Comparison of ENCODE assay signal across 13 mouse cellular contexts in the genomic region with DNA sequence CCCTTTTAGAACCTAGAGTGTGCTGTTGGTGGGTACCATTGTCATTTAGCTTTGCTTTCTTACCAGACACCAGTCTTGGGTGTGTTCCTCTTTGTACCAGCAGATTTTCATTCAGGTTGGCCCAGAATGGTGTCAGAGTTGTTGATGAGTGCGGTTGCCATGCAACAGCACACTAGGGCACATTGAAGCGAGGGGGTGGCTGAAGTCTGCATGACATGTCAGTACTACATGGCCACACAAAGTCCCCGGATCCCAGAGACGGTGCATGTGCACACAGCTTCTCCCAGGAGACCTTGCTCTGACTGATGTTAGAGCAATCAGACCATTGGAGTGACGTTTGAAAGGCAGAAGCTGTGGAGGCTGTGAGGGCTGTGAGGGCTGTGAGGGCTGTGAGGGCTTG.
DNase-seq lines count a peak whose midpoint lies in the region; ATAC-seq and TF ChIP-seq lines count a peak whose summit lies in the region.
"Had no signal": no experiment of that assay in that cellular context is flagged by ENCODE, and none has a peak within 500 bp of the region (broad histone marks: within the 10 kb centered on the region; RNA-seq: fewer than 3 reads in every experiment).

No protein-coding gene starts in this region.

- peak overlapping the region; percentile 79 for H3K27ac ChIP-seq in small intestine, adult 2 months (ENCODE audit: insufficient read depth, low read depth, low read length)
- H3K27ac ChIP-seq: kidney, postnatal 0 days; limb, embryonic 13.5 days; lung, embryonic 15.5 days had no signal

- TF ChIP-seq CTCF in small intestine, adult 2 months (IDR thresholded peaks at IDR 0.05; ENCODE audit: extremely low read depth, insufficient read length, insufficient replicate concordance, low read depth, low read length) = no peak

- no peak for ATAC-seq in CD4-positive, CD25-positive, alpha-beta regulatory T cell, adult 4 months
- no peak for ATAC-seq in megakaryocyte, adult 5-6 weeks (ENCODE audit: poor library complexity, severe bottlenecking)

- peak; percentile 39 for DNase-seq in CD4-positive, CD25-positive, alpha-beta regulatory T cell, adult 2 months (ENCODE audit: low read depth, low spot score)
- DNase-seq in induced T-regulatory cell, adult 2 months (ENCODE audit: low read depth) = peak; percentile 29
- no peak for DNase-seq in adrenal gland, postnatal 14 days
- DNase-seq in adrenal gland, adult 8-10 months = no peak
- DNase-seq: cerebellum, postnatal 14 days; heart, postnatal 10 days had no signal

- H3K27me3 ChIP-seq in megakaryocyte, embryonic 14.5 days (replicated peaks) = no peaks in the 10 kb centered on the region
- H3K27me3 ChIP-seq in small intestine, adult 2 months (ENCODE audit: control insufficient read depth, insufficient read depth, low read length) = no peaks in the 10 kb centered on the region
- H3K27me3 ChIP-seq: limb, embryonic 13.5 days; lung, embryonic 15.5 days had no signal

- WGBS in small intestine, adult 2 months = 81% methylated on average over 5 of the region's 5 CpGs

- H3K4me3 ChIP-seq in megakaryocyte, embryonic 14.5 days (replicated peaks) = peak overlapping the region; percentile 38
- no peak overlapping the region for H3K4me3 ChIP-seq in small intestine, adult 2 months (ENCODE audit: low read depth, low read length)
- H3K4me3 ChIP-seq: limb, embryonic 13.5 days; lung, embryonic 15.5 days had no signal

- no peak for TF ChIP-seq POLR2A in small intestine, adult 2 months (IDR thresholded peaks at IDR 0.05; ENCODE audit: low read depth, low read length)

- H3K36me3 ChIP-seq in megakaryocyte, embryonic 14.5 days (replicated peaks; ENCODE audit: low read length) = no peaks in the 10 kb centered on the region
- no peaks in the 10 kb centered on the region for H3K36me3 ChIP-seq in small intestine, adult 2 months (ENCODE audit: control insufficient read depth, insufficient read depth, low read length)
- H3K36me3 ChIP-seq: limb, embryonic 13.5 days; lung, embryonic 15.5 days had no signal

- H3K9me3 ChIP-seq in megakaryocyte, embryonic 14.5 days = peaks cover 17% of the 10 kb centered on the region
- H3K9me3 ChIP-seq: limb, embryonic 13.5 days; lung, embryonic 15.5 days had no signal

- peaks cover 81% of the 10 kb centered on the region for H3K4me1 ChIP-seq in megakaryocyte, embryonic 14.5 days
- H3K4me1 ChIP-seq in small intestine, adult 2 months (ENCODE audit: control insufficient read depth, insufficient read depth, insufficient read length, low read length) = peaks cover 26% of the 10 kb centered on the region

Comparison
In these comparisons a context has a peak if more than half of its experiments do, and no peak if none do; other contexts are left out.
1. DNase-seq: peak in CD4-positive, CD25-positive, alpha-beta regulatory T cell, adult 2 months (single experiment) and induced T-regulatory cell, adult 2 months (single experiment); none in adrenal gland, postnatal 14 days (single experiment) and adrenal gland, adult 8-10 months (single experiment).